Mouse (Mus musculus) liver, embryonic 14.5 days (tissue): Measurements from ENCODE around the gene Trim14.

ENCODE experiments used
- CTCF ChIP-seq: IDR thresholded peaks from 2 replicates; pipeline ENCODE4 v1.5.1; 2016; ENCODE audit warnings: antibody characterized with exemption, low read depth, control low read depth
- EP300 ChIP-seq: IDR thresholded peaks from 2 replicates; pipeline ENCODE4 v1.6.1; 2016; ENCODE audit warnings: antibody characterized with exemption, low read depth

GRCm38 (mm10) chr4:46527558-46527926 is 8.4 kb downstream of the Trim14 start:
- TF ChIP-seq CTCF (no peak), EP300 (no peak)
